8 mouse cellular contexts compared by ENCODE assay signal in the genomic region with DNA sequence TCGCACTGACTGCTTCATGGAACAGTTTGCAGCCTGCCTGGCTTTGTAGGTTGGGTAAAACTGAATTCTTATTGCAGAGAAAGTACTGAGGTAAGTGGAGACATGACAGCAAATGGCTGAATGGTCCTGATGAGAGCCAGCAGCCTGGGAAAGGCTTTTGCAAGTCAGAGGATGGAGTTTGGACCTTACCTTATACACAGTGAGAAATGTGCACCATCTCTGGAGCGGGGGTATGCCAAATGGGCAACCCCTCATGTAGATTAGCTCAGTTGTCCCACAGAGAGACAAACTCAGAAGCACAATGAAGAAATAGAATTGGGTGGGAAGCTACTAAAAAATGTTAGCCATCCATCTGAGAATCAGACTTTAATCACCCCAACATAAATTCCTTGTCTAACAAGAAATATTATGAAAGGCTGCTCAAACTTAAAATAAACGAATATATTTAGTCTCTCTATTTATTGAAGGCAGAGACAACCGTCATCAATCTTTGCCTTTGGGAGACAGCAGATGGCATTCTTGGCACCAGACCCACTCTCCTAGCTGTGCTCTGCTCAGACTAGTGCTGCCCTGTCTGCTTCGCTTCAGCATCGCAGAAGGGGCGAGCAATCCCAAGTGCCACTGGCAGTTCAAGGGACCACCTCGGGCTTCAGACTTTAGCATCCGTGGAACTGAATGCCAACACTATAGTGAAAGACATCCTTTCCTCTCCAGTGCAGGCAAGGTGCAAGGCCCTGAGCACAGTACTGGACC. TPM values are rescaled to one million over a fixed set of nuclear protein-coding genes. Genes with fewer than 3 reads are reported as not detected.
DNase-seq lines count a peak whose midpoint lies in the region; ATAC-seq and TF ChIP-seq lines count a peak whose summit lies in the region.

No protein-coding gene starts in this region.

- intact Hi-C loops in left cerebral cortex, adult 2 months (cut with DNase I) = loop anchor here (5.0 kb wide), 1 partner anchor 53 kb away; a partner anchor contains a TSS
- intact Hi-C loops in heart, postnatal 14 days (cut with DNase I) = no loop called here

- TF ChIP-seq EP300 in stomach, postnatal 0 days (optimal IDR thresholded peaks at IDR 0.05) = no peak

- H3K9ac ChIP-seq in neural tube, embryonic 12.5 days = no peak overlapping the region
- 0 out of 2 replicates have a peak overlapping the region, but pooled peaks have one; percentile 2 for H3K9ac ChIP-seq in forebrain, embryonic 16.5 days (replicated peaks; ENCODE audit: low read depth, low read length)
- H3K9ac ChIP-seq in stomach, postnatal 0 days (ENCODE audit: low read length) = no peak overlapping the region

- no peaks in the 10 kb centered on the region for H3K27me3 ChIP-seq in neural tube, embryonic 12.5 days (replicated peaks)
- H3K27me3 ChIP-seq in forebrain, embryonic 16.5 days (replicated peaks; ENCODE audit: control insufficient read depth, insufficient read depth, low read length) = no peaks in the 10 kb centered on the region
- H3K27me3 ChIP-seq in stomach, postnatal 0 days (ENCODE audit: control insufficient read depth, insufficient read depth, low read length) = no peaks in the 10 kb centered on the region

- no peak for DNase-seq in neural tube, embryonic 10.5 days (ENCODE audit: extremely low spot score, low spot score)
- peak; percentile 62 to 72 for DNase-seq in left cerebral cortex, adult 2 months (ENCODE audit: extremely low spot score in 1 of 2, low spot score in 2 of 2)
- no peak for DNase-seq in stomach, postnatal 0 days (ENCODE audit: low spot score)
- no peak for DNase-seq in kidney, adult 8-10 months
- DNase-seq in heart, postnatal 14 days = no peak

- H3K4me2 ChIP-seq in neural tube, embryonic 12.5 days (replicated peaks) = no peak overlapping the region
- no peak overlapping the region for H3K4me2 ChIP-seq in forebrain, embryonic 16.5 days (ENCODE audit: low read length)
- H3K4me2 ChIP-seq in stomach, postnatal 0 days (replicated peaks; ENCODE audit: low read depth) = no peak overlapping the region

- no peak overlapping the region for H3K4me3 ChIP-seq in neural tube, embryonic 12.5 days
- no peak overlapping the region for H3K4me3 ChIP-seq in forebrain, embryonic 16.5 days (replicated peaks; ENCODE audit: low read length)
- H3K4me3 ChIP-seq in left cerebral cortex, adult 2 months = no peak overlapping the region
- no peak overlapping the region for H3K4me3 ChIP-seq in stomach, postnatal 0 days (ENCODE audit: low read depth, low read length)

- no peaks in the 10 kb centered on the region for H3K9me3 ChIP-seq in neural tube, embryonic 12.5 days
- no peaks in the 10 kb centered on the region for H3K9me3 ChIP-seq in forebrain, embryonic 16.5 days (ENCODE audit: control insufficient read depth, low read length)
- no peaks in the 10 kb centered on the region for H3K9me3 ChIP-seq in stomach, postnatal 0 days (ENCODE audit: control insufficient read depth, low read length)

- no peaks in the 10 kb centered on the region for H3K36me3 ChIP-seq in neural tube, embryonic 12.5 days
- H3K36me3 ChIP-seq in forebrain, embryonic 16.5 days (ENCODE audit: control insufficient read depth, insufficient read depth) = no peaks in the 10 kb centered on the region
- no peaks in the 10 kb centered on the region for H3K36me3 ChIP-seq in stomach, postnatal 0 days (ENCODE audit: control insufficient read depth, insufficient read depth, low read length)

- no peak overlapping the region for H3K27ac ChIP-seq in neural tube, embryonic 12.5 days
- H3K27ac ChIP-seq in forebrain, embryonic 16.5 days (ENCODE audit: low read length) = peak overlapping the region; percentile 73
- peak overlapping the region; percentile 87 for H3K27ac ChIP-seq in left cerebral cortex, adult 2 months
- H3K27ac ChIP-seq in stomach, postnatal 0 days (replicated peaks) = peak overlapping the region; percentile 78

- H3K4me1 ChIP-seq in neural tube, embryonic 12.5 days = peaks cover 44% of the 10 kb centered on the region
- peaks cover 30% of the 10 kb centered on the region for H3K4me1 ChIP-seq in forebrain, embryonic 16.5 days (replicated peaks; ENCODE audit: control insufficient read depth, insufficient read depth, low read length)
- peaks cover 21% of the 10 kb centered on the region for H3K4me1 ChIP-seq in stomach, postnatal 0 days (replicated peaks; ENCODE audit: control insufficient read depth, insufficient read depth)

- no peak for TF ChIP-seq CTCF in left cerebral cortex, adult 2 months (IDR thresholded peaks at IDR 0.05)
- TF ChIP-seq CTCF in stomach, postnatal 0 days (IDR thresholded peaks at IDR 0.05; ENCODE audit: low read depth) = no peak

- WGBS in neural tube, embryonic 12.5 days = 70% methylated on average over 9 of the region's 9 CpGs
- WGBS in forebrain, embryonic 16.5 days = 42% methylated on average over 9 of the region's 9 CpGs
- WGBS in stomach, postnatal 0 days = 41% methylated on average over 9 of the region's 9 CpGs

- peak; percentile 68; the same call in 1 of the 2 replicates for ATAC-seq in neural tube, embryonic 12.5 days (ENCODE audit: low FRiP score, low read depth)
- ATAC-seq in forebrain, embryonic 16.5 days = peak; percentile 90
- ATAC-seq in stomach, postnatal 0 days (ENCODE audit: low FRiP score, low TSS enrichment) = no peak
- no peak for ATAC-seq in megakaryocyte, adult 5-6 weeks (ENCODE audit: poor library complexity, severe bottlenecking)

RNA-seq across cellular contexts. Expression of a gene that starts 51.5 kb away (rescaled TPM):
- 53.1 and 57.9 TPM in 2 replicates for polyA plus RNA-seq in neural tube, embryonic 12.5 days (2016; fragmentation: Nextera tagmentation; extraction: Ambion mirVana)
- polyA plus RNA-seq in forebrain, embryonic 16.5 days (2015; fragmentation: Nextera tagmentation; extraction: Ambion mirVana) = 29.0 and 30.6 TPM in 2 replicates
- total RNA-seq in left cerebral cortex, adult 2 months (2021) = 10 to 100 TPM in 1 of 2 experiments, 1 to 10 TPM in 1; 9.1 to 10.3 TPM
- 20.5 and 23.4 TPM in 2 replicates for polyA plus RNA-seq in stomach, postnatal 0 days (2015; fragmentation: Nextera tagmentation; extraction: Ambion mirVana)
- total RNA-seq in heart, postnatal 14 days (2021) = 1 to 10 TPM; 6.0 to 6.6 TPM
- total RNA-seq in megakaryocyte, adult 5-6 weeks (2015) = 58.9 and 65.5 TPM in 2 replicates
- 55.1 and 58.9 TPM in 2 replicates for total RNA-seq in megakaryocyte, adult 5-6 weeks (2017)

Comparison
In these comparisons a context has a peak if more than half of its experiments do, and no peak if none do; other contexts are left out.
1. ATAC-seq: peak in neural tube, embryonic 12.5 days (single experiment) and forebrain, embryonic 16.5 days (single experiment); none in stomach, postnatal 0 days (single experiment) and megakaryocyte, adult 5-6 weeks (single experiment).
2. DNase-seq: peak in left cerebral cortex, adult 2 months (2 of 2); none in neural tube, embryonic 10.5 days (single experiment), stomach, postnatal 0 days (single experiment), kidney, adult 8-10 months (0 of 2) and heart, postnatal 14 days (0 of 2).
3. RNA of a gene that starts 51.5 kb away (total RNA-seq): 55.1 to 65.5 TPM in megakaryocyte, adult 5-6 weeks; 9.1 to 10.3 TPM in left cerebral cortex, adult 2 months and 6.0 to 6.6 TPM in heart, postnatal 14 days; every median in the first group is over 4 times any median in the second.